Mouse (Mus musculus): ENCODE measurements around the gene Nfix.

DNA sequence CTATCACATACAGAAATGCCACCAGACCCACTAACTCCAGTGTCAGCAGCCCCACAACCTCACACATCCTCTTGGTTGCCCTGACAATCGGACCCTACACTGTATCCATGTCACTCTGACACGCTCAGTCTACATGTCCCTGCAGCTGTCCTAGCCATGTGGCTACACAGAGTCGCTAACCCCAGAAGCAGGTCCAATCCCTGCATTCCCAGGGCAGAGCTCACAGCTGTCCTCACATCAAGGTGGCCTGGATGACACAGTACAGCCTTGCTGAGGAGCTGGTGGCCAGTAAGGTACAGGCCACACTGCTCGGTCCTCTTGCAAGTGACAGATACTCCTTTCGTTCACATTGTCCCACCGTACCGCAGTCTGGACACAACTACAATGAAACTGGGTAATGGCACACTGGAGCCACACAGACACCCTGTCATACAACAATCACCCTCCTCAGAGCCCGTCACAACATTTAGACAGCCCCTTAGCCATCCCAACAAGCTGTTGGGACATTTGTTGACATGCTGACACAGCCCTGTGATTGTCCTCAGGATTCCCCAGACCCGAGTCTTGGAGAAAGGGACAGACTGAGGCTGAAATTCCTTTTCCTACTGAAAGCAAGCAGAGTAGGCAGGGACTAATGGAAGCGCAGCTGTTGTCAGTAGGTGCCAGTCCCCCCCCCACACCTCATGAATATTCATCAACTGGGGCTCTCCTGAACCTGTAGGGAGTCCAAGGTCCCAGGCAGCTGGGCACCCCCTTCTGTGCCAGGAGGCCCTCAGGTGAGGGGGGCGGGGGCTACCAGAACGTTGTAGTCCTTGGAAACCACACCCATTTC, 9.2 kb upstream of the Nfix start:
- TF ChIP-seq CTCF (IDR thresholded peaks at IDR 0.05; ENCODE audit: borderline replicate concordance, insufficient read depth, low read depth, low read length) (no peak), POLR2A (IDR thresholded peaks at IDR 0.05; ENCODE audit: borderline replicate concordance, insufficient read depth, low read length) (no peak)

All from cerebellum, adult 2 months (tissue).